Mouse (Mus musculus): ENCODE results near the gene Mmp24. TPM values are rescaled to one million over a fixed set of nuclear protein-coding genes. Genes with fewer than 3 reads are reported as not detected.

Gene Mmp24
- total RNA-seq, 2 experiments from 2014 or later = 1.2 to 2.3 TPM

GRCm38 (mm10) chr2:155774261-155774926, 748 bp upstream of the Mmp24 start:
- no peak for DNase-seq (ENCODE audit: low spot score in 2 of 2)

- peak; percentile 77 to 79 for DNase-seq (ENCODE audit: low spot score in 2 of 2)
These were observed 632 bp downstream of the Mmp24 start for GRCm38 (mm10) chr2:155775685-155776263.

DNA sequence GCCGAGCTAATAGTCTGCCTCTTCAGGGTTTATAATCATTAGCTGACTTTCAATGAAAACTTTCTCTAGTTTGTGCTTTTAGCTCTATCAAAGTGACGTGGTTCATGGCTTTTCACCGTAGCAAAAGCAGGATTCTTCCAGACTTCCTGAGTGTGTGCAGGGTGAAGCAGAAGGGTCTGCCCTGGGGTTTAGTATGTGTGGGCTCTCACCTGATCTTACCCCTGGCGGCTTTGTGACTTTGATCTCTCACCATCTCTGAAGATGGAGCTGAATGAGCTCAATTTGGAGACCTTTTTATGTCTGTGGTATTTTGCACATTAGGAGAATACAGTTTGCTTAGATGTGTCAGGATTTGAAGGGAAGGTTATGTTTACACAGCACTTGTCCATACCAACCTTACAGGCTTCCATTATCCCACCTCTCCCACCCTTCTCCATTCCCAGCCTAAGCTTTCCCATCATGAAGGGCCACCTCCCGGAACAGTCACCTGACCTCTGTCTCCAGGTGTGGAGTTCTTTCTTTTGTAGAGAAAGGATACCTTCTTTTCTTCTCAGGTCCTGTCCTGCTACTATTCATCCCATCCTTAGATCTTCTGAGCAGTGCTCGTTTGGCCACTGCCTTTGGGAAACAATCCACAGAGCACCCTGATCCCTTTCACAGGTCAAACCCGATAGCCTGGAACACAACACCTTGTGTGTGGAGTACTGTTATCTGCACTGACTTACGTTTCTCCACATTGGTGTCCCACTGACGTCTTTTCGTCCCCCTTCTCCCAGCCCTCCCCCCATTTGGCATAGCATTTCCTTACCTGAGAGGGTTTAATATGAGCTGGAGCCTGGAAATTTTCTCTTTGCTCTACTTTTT, 1.9 kb downstream of the Mmp24 start:
- no peak for DNase-seq (ENCODE audit: low spot score in 2 of 2)

GRCm38 (mm10) chr2:155777688-155777985, 2.5 kb downstream of the Mmp24 start:
- no peak for DNase-seq (ENCODE audit: low spot score in 2 of 2)

- DNase-seq (ENCODE audit: low spot score in 2 of 2) = no peak
These were observed 2.9 kb downstream of the Mmp24 start for GRCm38 (mm10) chr2:155778004-155778403.

- no peak for DNase-seq (ENCODE audit: low spot score in 2 of 2)
These were observed 3.9 kb downstream of the Mmp24 start for GRCm38 (mm10) chr2:155779066-155779465.

GRCm38 (mm10) chr2:155779506-155779905, 4.4 kb downstream of the Mmp24 start:
- no peak for DNase-seq (ENCODE audit: low spot score in 2 of 2)

- no peak for DNase-seq (ENCODE audit: low spot score in 2 of 2)
These were observed 9.4 kb downstream of the Mmp24 start for GRCm38 (mm10) chr2:155784534-155784933.

- no peak for DNase-seq (ENCODE audit: low spot score in 2 of 2)
These were observed 11.8 kb downstream of the Mmp24 start for GRCm38 (mm10) chr2:155786905-155787304.

DNA sequence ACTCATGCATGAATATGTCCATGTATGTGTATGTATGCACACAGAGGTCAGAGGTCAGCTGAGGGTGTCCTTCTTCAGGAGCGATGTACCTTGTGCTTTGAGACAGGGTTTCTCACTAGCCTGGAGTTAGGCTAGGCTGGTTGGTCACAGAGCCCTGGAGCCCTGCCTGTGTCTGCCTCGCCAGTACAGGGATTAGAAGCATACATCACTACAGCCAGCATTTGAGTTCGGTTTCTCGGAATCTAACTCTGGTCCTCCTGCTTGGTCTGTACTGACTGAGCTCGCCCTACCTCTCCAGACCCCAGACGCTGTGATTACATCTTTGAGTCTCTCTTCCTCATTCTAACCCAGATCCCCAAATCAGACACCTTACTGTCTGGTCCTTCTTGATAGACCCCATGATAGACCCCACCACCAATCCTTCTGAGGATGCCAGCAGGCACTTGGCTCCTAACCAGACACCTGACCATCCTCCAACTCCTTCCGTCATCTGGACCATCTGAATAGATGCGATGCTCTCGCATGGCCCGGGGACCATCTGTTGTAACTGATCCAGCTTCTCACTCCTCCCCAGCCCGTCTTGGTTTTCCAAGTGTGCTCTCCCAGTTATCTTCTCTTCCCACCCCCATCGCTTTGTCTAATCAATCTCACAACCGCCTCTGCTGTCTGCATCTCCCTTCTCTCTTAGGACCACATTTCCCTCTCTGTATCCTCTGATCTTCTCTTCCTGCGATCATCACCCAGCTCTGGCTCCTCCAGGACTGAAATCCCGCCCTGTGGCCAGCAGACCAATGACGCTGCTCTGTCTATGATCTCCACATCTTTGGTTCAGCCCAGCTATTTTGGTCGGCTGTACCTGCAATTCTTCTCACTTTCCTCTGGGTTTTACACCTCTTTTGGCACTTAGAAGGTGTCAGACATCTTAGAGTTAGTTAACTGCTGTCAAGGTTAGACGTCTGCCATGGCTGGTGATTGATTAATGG, 13.1 kb downstream of the Mmp24 start:
- no peak for DNase-seq (ENCODE audit: low spot score in 2 of 2)

DNA sequence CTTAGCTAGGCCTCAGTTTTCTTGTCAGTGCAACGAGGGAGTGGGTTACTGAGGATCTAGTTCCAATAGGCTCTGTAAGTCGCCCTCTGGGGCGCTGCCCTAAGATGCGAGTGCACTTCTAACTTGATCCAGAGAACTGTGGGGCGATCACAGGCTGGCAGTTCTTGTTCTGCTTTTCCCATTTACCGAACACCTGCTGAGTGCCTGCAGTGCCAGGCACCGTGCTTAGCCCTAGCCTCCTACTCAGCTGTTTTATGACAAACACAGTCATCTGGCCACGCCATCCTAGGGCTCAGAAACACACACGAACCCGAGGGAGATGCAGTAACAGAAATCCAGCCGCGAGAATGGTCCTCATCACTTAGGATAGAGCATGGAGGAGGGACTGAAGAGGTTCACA, 17.8 kb downstream of the Mmp24 start:
- DNase-seq (ENCODE audit: low spot score in 2 of 2) = no peak

DNA sequence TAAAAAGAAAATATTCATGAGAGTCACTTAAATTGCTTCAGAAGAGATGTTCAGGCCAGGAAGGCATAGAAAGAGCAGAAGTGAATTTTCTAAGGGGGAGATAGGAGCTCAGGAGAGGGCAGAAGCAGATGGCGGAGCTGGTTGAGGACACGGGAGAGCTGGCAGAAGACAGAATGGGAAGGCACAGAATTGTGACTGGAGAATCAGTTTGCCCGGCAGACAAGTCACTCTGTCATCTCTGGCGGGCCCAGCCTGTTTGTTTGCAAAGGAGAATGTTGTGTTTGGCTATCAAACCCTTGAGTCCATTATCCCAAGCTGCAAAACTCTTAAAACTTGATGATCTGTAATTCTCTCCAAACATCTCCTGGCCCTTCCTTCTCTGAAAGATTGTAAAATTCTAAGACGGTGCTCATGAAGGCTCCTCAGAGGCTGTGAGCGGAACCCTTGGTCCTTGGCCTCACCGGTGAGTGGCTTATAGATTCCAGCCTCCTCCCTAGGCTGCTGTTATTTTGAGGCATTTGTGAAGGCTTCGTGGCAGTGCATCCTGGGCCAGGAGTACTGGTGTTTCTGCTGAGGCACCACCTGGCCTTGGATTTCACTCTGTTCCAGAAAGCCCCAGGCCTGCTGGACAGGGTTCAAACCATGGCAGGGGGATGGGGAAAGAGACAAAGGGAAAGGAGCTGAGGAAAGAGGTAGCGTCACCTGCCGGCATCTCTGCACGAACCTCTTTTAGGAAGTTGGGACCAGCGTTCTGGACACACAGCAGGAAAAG, 19.7 kb downstream of the Mmp24 start:
- DNase-seq (ENCODE audit: low spot score in 2 of 2) = no peak

DNA sequence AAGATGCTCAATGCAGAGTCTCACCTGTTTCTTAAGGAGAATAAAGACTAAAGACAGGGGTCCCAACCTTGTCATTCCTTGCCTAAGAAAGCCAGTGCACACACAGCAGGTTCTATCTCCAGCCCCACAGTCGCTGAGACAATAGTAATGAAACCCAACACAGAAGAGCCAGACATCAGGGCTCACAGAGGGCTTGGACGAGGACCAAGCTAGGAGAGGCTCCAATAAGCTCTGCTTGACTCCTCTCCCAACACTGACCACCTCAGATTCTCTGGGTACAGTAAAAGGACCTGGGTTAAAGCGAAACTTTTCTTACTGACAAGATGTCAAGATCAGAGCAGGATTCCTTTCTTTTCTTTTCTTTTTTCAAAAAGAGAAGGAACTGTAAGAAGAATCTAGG, 23.5 kb downstream of the Mmp24 start:
- DNase-seq (ENCODE audit: low spot score in 2 of 2) = no peak

GRCm38 (mm10) chr2:155802761-155803160, 27.6 kb downstream of the Mmp24 start:
- DNase-seq (ENCODE audit: low spot score in 2 of 2) = no peak

GRCm38 (mm10) chr2:155804053-155804452, 28.9 kb downstream of the Mmp24 start:
- no peak for DNase-seq (ENCODE audit: low spot score in 2 of 2)

- peak; percentile 66 to 73 for DNase-seq (ENCODE audit: low spot score in 2 of 2)
These were observed 30.2 kb downstream of the Mmp24 start for GRCm38 (mm10) chr2:155805231-155805924.

- DNase-seq (ENCODE audit: low spot score in 2 of 2) = no peak
These were observed 30.7 kb downstream of the Mmp24 start for GRCm38 (mm10) chr2:155805925-155806255.

DNA sequence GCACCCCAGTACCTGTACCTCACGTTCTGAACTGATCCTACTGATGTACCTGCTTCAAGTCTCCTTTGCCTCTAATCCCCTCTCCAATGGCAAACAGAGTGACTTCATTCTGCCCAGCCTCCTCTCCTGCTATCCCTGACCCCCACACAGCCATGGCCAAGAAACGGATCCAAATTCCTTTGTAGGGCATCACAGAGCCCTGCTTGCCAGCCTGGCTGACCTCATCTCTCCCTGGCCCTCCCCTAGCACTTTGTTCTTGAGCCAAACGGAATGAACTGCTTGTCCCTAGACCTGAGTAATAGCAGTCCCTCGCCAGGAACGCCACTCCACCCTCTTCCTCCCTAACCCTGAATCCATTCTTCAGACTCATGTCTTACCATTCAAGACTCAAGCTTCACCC, 31.4 kb downstream of the Mmp24 start:
- peak in 1 of 2 experiments; percentile 57 for DNase-seq (ENCODE audit: low spot score in 2 of 2)

DNA sequence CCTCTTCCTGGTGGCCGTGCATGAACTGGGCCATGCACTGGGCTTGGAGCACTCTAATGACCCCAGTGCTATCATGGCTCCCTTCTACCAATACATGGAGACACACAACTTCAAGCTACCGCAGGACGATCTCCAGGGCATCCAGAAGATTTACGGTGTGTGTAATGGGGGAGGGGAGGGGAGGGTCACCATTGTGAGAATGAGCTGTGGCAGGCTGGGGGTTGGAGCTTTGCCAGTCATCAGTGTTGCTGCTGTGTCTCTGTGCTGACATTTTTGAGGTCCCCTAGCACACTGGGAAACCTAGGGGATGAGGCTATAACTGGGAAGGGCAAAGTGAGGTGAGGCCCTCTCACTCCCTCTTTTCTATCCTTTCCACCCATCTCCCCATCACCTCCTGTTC, 32.3 kb downstream of the Mmp24 start:
- DNase-seq (ENCODE audit: low spot score in 2 of 2) = no peak

DNA sequence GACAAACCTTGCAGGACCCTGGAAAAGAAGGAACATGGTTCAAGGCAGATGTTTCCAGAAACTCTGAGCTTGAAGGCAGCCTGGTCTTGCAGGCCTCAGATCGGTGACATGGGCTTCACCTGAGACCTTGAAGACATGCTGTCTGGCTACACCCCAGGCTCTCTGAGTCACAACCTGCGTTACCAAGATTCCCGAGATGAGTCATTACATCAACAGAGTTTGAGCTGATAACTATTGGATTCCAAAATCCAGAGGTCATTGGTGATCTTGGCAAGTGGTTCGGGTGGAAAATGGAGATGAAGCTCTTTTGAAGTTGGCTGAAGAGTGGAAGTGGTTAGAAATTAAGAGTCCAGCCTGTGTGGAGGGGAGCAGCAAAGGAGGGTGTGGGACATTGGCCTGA, 34.5 kb downstream of the Mmp24 start:
- DNase-seq (ENCODE audit: low spot score in 2 of 2) = peak in 1 of 2 experiments; percentile 42

Measured in adrenal gland, adult 18-20 months (tissue).